Mouse (Mus musculus) erythroblast, adult 5-6 weeks (primary cell): ENCODE measurements around the gene B4galnt2. TPM values are rescaled to one million over a fixed set of nuclear protein-coding genes. Genes with fewer than 3 reads are reported as not detected.
"Not testable (repeated sequence)": the region's sequence is repeated elsewhere in the genome, so short reads cannot be mapped to it uniquely, and the experiment has no call there.

ENCODE experiments used
- ATAC-seq: replicated peaks from 2 replicates; pipeline ENCODE4 v1.8.0; 2016; ENCODE audit warnings: moderate number of reproducible peaks, mild to moderate bottlenecking, moderate TSS enrichment, inconsistent platforms; ENCODE audit not compliant: poor library complexity, low FRiP score, severe bottlenecking
- total RNA-seq, 2 experiments: library from RNA; stranded (forward) in 1 of 2; stranded (reverse) in 1 of 2; fragments of 150-400 nt in 1 of 2; fragments of 200-764, 138-1000 nt in 1 of 2; gene quantifications; 2 replicates each; pipeline versions ENCODE4 v1.2.3 to v1.2.4; 2015 to 2017; ENCODE audit warnings: low replicate concordance in 2 of 2

The B4galnt2 gene
- total RNA-seq (2015; ENCODE audit: low replicate concordance): not detected in 2 replicates
- not detected in 2 replicates for total RNA-seq (2017; ENCODE audit: low replicate concordance)

DNA sequence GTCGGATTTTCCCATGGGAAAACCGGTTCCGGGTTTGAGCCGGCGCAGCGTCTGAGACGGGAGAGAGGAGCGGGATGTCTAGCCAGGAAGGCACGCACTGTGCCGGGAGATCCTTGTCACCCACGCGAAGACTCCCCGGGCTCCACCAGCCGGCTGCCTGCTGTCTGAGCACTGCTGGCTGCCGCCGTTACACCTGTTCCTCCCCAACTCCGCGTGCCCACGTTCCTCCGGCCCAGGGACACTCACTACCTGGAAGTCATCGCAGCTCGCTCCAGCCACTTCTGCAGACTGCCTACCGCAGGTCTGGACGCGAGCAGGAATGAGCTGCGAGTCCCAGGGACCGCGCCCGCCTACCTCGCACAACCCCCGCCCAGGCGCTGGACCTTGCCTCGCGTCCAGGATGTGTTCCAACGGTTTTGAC, at the start of gene B4galnt2:
TSS of gene B4galnt2 (minus strand) at position 321 of the 421 bp plus-strand sequence.
- ATAC-seq: no peak

DNA sequence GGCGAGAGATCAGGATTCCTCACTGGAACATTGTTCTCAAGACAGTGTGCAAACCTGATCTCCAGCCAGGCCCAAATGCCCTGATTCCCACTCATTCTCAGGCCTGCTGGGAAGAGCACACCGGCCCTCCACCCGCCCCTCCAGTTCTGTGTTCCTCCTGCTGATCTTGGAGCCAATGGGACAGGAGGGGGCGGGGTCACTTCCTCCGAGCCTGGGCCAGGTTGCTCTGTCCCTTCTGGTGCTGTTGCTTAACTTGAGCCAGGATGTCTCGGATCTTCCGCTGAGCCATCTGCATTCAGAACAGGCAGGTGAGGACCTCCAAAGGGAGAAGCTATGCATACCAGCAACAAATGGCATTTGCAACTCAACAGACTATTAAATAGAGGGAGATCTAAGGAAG, 48.6 kb upstream of the B4galnt2 start:
- no peak for ATAC-seq

DNA sequence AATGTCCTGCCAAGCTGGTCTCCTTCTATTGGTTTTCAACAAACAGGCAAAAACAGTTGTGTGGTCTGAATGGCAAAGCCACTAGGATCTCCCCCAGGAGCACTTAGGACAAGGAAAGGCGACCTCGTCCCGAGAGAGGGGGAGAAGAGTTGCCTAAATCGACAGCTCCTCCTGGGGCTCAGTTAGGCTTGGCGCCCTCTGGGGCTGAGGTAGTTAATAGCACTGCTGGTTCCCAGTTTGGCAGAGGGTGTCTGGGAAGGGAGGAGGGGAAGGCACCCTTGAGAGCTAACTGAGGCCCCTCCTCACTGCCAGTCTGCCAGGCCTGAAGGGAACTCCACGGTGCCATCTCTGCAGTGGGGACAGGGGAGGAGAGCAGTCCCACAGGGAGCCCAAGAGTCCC, 44.5 kb upstream of the B4galnt2 start:
- peak; percentile 36; the same call in 1 of the 2 replicates for ATAC-seq

DNA sequence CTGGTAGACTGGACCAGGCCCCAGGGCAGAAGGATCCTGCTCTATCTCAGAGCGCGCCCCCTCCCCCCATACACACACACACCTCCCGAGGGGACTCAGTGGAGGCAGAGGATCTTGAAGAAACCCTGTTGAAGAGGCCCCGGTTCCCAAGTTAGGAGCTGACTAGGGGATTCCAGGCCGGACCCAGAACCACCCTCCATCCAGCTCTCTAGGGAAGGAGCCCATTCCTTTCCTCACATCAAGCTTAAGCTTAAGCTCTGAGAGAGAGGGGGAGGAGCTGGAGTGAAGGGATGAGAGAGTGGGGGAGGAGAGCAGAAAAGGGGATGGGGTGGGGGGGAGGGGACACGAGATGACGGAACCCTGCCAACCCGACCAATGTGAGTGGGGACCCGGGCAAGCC, 43.6 kb upstream of the B4galnt2 start:
- ATAC-seq: no peak

DNA sequence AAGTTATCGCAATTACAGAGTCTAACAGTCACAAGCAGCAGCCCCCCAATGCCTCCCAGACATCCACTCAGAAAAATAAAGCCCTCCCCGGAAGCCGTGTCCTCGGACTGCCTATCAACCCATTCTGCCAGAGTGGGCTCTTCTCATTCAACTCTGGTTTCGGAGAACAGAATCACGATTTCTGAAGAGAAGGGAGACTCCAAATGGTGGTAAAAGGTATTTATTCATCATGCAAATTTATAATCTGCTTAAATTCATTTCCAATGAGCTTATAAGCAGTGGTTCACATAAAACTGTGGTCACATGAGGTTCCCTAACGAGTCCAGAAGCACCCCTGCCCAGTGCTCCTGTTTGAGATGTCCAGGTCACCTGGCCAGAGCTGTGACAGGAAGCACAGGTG, 42.7 kb upstream of the B4galnt2 start:
- ATAC-seq: no peak

DNA sequence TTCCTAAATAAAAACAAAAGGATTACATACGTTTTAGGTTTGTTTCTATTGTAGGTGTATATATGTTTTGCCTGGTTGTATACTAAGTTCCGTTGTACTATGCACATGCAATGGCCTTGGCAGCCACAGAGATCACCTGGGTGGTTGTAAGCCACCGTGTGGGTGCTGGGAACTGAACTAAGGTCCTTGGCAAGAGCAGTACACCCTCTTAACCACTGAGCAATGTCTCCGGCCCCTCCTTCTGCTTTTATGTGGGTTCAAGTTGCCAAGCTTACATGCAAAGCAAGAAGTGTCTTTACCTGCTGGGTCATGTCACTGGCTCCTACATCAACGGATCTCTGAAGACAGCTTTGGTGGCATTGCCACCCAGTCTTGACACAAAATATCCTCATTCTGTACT, 38.6 kb upstream of the B4galnt2 start:
- ATAC-seq: no peak

DNA sequence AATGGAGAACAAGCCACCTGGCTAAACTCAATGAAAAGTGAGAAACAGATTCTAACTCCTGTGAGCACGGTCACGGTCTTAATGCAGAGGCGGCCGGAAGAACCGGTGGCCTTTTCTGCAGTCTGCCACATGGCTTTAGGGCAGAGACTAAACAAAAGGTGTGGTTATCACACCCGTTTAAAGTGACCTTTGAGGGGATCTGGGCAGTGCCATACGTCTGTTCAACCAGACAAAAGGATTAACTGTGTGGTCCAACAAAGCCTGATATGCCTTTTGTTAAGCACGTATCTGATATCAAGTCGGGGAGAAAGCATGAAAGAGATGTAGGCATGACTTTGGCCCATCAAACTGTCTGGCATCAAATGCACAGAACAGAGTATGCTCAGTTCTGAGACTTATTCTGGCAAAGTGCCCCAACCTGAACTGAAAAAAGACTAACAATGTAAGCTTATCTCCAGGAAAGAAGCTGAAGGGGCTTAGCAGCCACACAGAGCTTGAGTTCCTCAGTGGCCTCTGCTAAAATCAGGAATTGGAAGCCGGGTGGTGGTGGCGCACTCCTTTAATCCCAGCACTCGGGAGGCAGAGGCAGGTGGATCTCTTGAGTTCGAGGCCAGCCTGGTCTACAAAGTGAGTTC, 31.3 kb upstream of the B4galnt2 start:
- ATAC-seq: no peak

DNA sequence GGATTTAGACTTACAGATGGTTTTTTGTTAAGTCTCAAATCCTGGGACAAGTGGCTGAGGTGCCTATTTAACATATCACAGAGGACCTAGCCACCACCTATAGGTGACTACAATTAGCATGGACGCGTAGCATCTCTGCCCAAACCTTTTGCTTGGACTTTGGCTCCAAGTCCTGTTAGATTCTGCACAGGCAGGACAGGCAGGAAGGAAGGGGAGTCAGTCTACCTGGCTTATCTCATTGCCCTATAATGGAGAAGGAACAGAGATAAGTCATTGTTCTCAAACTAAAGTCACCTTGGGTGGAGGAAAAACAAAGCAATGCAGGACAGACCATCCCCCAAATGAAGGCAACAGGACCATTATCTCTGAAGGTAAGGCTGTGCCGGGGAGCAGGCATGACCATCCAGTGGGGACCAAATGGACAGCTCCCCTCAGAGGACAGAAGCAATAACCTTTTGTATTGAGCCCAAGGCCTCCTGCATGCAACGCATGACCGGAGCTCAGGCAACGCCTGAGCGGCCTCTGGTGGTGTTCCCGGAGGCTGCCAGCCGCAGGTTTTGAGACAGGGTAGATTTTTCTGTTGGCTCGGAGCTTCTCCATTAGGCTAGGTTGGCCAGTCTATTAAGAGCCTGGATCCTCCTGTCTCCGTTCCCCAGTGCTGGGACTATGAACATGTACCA, 25.3 kb upstream of the B4galnt2 start:
- no peak for ATAC-seq

DNA sequence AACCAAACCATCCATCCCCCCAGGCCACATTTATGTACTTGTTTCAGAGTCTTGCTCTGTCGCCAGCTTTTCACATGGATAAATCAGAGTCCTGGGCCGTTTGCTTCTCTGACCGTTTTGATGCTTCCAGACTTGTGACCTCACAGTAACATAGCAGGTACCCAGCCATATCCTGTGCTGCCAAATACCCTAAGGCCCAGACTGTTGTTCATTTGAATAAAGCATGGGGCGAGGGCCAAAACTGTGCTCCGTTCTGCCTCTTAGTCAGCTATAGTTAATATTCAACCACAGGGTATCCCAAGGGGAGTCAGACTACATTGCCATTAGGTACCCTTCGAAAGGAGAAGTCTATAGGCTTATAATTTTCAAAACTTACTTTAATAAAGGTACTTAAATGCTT, 21.7 kb upstream of the B4galnt2 start:
- no peak for ATAC-seq

DNA sequence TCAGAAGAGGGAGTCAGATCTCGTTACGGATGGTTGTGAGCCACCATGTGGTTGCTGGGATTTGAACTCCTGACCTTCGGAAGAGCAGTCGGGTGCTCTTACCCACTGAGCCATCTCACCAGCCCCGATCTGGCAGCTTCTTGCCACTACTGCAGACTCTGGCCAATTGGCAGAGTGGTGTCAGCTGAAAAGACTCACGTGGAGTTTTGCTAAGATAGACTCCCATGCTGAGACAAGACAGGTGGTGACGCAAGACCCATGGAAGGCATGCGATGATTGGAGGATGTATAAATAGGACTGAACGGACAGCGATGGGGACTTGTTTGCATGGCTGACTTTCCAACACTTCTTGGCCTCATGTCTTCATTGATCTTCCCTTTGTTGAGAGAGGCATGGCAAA, 17.5 kb upstream of the B4galnt2 start:
- ATAC-seq: not testable (repeated sequence)

DNA sequence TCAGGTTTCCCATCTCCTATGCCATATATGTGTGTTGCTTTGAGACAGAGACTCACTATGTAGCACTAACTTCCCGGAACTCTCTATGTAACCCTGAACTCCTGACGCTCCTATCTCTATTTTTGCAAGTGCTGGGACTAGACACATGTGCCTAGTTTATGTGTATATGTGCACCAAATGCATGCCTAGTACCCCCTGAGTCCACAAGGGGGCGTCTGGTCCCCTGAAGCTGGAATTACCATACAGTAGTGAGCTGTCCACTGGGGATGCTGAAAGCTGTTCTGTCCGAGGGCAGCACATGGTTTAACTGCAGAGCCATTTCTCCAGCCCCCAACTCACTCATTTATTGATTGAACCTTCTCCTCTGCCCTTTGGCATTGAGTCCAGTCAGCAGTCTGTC, 11.7 kb upstream of the B4galnt2 start:
- no peak for ATAC-seq

DNA sequence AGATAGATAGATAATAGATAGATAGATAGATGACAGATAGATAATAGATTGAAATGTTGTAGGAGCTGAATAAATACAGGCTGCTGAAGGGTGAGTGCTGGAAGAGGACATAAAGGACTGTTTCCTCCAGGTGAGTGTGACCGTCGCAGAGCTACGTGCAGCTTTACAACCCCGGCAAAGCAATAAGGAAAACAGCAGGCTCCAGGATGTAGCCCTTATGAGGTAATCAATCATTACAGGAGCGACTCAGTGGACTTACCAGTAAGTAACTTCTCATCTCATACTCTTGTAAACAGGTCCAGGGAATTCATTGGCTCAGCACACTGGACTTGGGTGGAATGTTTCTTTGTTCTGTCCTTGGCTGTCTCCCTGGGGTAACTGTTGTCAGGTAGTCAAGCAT, 11.3 kb upstream of the B4galnt2 start:
- no peak for ATAC-seq

DNA sequence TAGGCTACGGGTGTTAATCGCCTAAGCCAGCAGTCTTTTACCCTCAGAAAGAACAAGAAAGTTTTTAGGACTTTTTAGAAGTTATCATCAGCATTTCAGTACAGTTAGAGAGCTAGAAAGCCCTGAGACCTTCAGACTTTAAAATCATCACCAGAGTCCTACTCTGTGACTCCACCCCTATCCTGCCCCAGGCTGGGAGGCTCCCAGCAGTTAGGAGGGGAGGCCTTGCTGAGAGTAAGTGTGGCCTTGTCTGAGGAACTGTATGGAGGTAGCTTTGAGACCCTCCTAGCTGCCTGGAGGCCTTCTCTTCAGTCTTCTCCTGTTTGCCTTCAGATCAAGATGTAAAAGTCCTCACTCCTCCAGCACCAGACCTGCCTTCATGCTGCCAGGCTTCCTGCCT, 9.5 kb upstream of the B4galnt2 start:
- no peak for ATAC-seq

DNA sequence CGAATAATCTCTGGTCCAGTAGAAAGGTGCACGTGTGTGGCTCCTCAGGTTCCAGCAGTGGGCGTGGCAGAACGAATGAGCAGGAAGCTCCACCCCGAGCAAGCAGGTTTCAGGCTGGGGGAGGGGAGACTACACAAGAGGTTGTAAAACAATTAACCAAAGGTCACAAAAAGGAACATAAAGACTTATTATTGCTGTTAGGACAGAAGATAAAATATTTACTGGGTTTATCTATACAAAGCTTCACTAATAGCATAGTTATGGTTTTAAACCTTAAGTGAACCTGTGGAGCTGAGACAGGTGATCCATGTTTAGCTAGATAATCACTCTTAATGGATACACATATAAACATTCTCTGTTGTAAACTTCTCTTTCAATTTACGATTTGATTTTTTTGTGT, 8.8 kb upstream of the B4galnt2 start:
- not testable (repeated sequence) for ATAC-seq

DNA sequence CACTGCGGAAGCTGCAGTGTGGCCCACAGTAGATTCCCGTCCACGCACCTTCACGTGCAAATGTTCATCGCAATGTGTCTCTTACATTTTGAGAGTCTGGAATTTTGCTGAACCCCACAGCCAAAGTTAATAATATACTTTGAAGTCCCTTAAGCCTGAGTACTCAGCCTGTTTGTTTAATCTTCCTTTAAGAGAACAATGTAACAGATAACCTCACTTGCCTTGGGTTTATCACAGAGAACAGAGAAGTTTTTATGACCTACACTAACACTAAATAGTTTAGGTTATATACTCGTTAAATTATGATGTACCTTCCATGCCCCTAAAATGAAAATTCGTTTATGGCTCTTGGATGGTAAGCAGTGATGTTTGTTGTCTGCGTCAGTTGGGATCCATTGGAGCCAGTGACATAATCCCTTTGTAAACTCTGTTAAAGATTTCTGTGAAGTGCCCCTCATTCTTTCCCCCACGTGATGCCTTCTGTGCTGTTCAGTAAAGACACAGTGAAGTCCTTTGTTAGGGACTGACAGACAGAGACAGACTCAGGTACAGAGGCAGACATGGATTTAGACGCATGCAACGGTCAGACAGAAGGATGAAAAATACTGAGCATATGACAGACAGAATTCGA, 7.4 kb upstream of the B4galnt2 start:
- no peak for ATAC-seq

DNA sequence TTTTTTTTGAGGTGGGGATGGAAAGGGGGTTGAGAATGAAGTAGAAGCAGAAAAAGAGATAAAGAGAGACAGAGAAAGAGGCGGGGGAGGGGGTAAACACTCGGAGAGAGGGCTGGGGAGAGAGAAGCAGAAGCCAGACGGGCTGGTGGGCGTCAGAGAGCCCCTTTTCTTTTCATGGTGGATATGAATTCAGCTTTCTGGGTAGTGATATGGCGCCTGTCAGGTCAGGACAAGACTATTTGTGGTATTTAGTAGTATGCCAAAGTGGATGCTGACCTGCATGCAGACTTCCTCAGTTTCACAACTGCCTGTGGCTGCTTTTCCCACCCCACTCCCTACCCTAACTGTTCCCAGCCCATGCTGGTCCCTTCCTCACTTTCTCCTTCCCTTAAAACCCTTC, 1.7 kb upstream of the B4galnt2 start:
- no peak for ATAC-seq

DNA sequence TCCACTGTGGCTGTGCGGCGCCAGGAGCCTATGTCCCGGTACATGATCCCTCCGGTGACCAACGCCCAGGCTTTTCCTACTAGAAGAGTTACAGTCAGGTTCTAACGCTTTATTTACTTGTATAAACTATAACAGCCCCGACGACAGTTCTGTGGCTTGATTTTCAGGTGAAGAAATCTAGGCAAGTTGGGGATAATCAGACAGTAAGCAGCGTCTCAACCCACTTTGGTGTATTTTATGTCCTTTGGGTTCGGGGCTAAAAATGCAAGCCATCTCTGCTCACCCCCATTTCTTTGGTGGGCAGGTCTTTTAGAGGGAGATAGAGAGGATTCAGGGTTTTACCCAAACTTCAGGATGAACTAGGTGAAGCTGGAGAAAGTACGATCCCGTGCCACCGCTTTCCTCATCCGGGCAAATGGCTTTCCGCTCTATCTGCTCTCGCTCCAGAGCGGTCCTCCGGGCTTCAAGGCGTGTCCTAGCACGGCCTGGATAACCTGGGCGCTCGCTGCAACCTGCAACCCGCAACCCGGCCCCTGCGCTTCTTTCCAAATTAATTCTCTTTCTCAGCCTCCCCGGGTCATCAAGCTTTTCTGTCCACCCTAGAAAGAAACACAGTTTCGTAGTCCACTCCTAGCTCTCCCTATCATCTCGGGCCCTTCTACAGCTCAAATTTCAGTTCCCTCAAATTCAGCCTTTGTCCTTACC, 467 bp upstream of the B4galnt2 start:
- ATAC-seq: no peak

DNA sequence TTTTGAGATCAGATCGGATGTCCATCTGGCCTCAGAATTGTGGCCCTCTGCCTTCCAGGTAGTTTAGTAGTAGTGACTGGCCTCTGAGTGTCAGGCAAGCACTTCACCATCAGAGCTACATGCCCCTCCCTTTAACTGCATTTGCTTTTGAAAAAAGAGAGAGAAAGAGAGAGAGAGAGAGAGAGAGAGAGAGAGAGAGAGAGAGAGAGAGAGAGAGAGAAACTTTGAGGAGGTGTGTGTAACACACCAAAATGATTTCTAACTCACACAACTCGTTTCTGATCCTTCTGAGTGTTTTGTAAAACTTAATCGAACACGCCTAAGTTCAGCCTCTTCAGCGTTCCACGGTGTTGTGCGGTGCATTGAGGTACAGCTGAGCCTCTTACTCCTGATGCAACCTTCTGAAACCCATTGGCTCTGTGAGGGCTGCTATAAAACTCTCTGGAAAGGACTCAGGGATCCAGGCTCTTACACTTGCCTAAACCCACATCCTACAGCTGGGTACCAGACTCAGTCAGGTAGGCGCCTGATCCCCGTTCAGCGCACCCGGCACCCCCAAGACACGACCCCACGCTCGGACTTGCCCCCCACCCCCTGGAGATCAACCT, 628 bp downstream of the B4galnt2 start:
- 0 out of 2 replicates have a peak, but pooled peaks have one; percentile 39 for ATAC-seq

DNA sequence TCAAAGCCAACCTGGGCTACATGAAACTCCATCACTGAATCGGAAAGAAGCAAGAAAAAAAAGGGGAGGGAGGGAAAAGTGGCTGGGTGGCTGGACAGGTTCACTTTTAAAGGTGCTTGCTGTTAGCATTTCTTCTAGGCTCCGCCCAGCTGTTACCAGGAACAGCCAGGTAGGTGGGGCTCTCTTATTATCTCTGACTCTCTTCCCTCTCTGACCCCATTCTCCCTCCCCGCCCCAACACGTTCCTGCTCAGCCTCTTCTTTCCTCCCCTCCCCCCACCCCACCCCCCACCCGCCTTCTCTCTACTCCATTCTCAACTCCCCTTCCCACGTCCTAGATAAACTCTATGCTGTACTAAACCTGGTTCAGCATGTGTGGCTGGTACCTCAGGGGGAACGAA, 3.1 kb downstream of the B4galnt2 start:
- no peak for ATAC-seq
